Mouse (Mus musculus) kidney, embryonic 15.5 days (tissue): ENCODE results near the gene Med20. TPM values are rescaled to one million over a fixed set of nuclear protein-coding genes. Genes with fewer than 3 reads are reported as not detected.
"Not testable (repeated sequence)": the region's sequence is repeated elsewhere in the genome, so short reads cannot be mapped to it uniquely, and the experiment has no call there.

Experiments used
- ATAC-seq: fragments of 200-750 bp; cut with Nextera tagmentation; replicated peaks from 2 replicates; pipeline ENCODE4 v1.8.0; 2017; ENCODE audit warnings: moderate TSS enrichment; ENCODE audit not compliant: low FRiP score
- H3K27ac ChIP-seq: fragments of 300-500 bp; sonication (generic); 2 replicates; pipeline ENCODE4 v1.5.1; 2015; ENCODE audit warnings: mild to moderate bottlenecking, inconsistent platforms
- H3K27me3 ChIP-seq: fragments of 300-500 bp; sonication (generic); 2 replicates; pipeline ENCODE4 v1.6.1; 2015; ENCODE audit warnings: inconsistent platforms
- H3K36me3 ChIP-seq: fragments of 300-500 bp; sonication (generic); 2 replicates; pipeline ENCODE4 v1.6.1; 2015; ENCODE audit warnings: inconsistent platforms
- H3K4me1 ChIP-seq: fragments of 300-500 bp; sonication (generic); 2 replicates; pipeline ENCODE4 v1.6.1; 2015; ENCODE audit warnings: inconsistent platforms
- H3K4me2 ChIP-seq: fragments of 300-500 bp; sonication (generic); 2 replicates; pipeline ENCODE4 v1.6.1; 2015; ENCODE audit warnings: moderate library complexity, mild to moderate bottlenecking, inconsistent platforms
- H3K4me3 ChIP-seq: fragments of 300-500 bp; sonication (generic); replicated peaks from 2 replicates; pipeline ENCODE4 v1.5.1; 2015; ENCODE audit warnings: mild to moderate bottlenecking, inconsistent platforms
- H3K9ac ChIP-seq: fragments of 300-500 bp; sonication (generic); 2 replicates; pipeline ENCODE4 v1.6.1; 2015; ENCODE audit warnings: mild to moderate bottlenecking, inconsistent platforms
- H3K9me3 ChIP-seq: fragments of 300-500 bp; sonication (generic); replicated peaks from 2 replicates; pipeline ENCODE4 v1.6.1; 2016; ENCODE audit warnings: inconsistent platforms
- WGBS: fragments of 180-500 bp; shearing (Covaris S2); methylation state at CpG from one replicate; pipeline ENCODE4 v1.1.7; 2015; ENCODE audit warnings: mixed read lengths; 5-methylcytosine and 5-hydroxymethylcytosine counted together
- polyA plus RNA-seq: library from polyadenylated mRNA; unstranded; fragments of >200 nt; fragmentation: Nextera tagmentation; extraction: Ambion mirVana; gene quantifications from 2 replicates; pipeline ENCODE4 v1.2.1, GENCODE M21; 2015

Gene Med20
- polyA plus RNA-seq, 1 experiment from 2014 or later, result 45.7 TPM

DNA sequence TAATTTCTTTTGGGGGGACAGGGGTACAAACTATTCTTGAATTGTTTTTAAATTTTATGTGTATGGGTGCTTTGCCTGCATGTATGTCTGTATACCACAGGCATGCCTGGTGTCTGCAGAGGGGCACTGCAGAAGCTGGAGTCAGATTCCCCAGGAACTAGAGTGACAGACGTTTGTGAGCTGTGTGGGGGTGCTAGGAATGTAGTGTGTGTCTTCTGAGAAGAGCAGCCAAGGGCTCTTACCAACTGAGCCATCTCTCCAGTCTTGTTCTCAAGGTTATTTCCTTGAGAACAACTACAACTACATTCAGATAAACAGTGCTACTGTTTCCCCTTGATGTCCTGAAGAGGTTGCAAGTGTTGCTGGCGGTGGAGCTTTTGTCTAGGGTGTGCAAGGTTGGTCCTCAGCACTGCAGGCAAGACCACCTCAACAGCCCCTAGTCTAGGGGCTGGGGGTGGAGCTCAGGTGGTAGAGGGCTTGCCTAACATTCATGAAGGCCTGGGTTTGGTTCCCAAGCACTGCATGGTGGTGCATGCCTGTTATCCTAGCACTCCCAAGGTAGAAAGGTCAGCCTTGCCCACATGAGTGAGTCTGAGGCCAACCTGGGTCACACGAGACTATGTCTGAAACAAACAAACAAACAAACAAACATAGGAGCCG is 20.9 kb downstream of the Med20 start:
- no peak for ATAC-seq
- WGBS, result 65% methylated on average over 4 of the region's 4 CpGs
- Histone ChIP-seq H3K4me3 (no peak overlapping the region), H3K9ac (no peak overlapping the region), H3K27me3 (no peaks in the 10 kb centered on the region), H3K27ac (no peak overlapping the region), H3K4me2 (no peak overlapping the region), H3K9me3 (no peaks in the 10 kb centered on the region), H3K4me1 (peaks cover 34% of the 10 kb centered on the region), H3K36me3 (peaks cover 16% of the 10 kb centered on the region)

DNA sequence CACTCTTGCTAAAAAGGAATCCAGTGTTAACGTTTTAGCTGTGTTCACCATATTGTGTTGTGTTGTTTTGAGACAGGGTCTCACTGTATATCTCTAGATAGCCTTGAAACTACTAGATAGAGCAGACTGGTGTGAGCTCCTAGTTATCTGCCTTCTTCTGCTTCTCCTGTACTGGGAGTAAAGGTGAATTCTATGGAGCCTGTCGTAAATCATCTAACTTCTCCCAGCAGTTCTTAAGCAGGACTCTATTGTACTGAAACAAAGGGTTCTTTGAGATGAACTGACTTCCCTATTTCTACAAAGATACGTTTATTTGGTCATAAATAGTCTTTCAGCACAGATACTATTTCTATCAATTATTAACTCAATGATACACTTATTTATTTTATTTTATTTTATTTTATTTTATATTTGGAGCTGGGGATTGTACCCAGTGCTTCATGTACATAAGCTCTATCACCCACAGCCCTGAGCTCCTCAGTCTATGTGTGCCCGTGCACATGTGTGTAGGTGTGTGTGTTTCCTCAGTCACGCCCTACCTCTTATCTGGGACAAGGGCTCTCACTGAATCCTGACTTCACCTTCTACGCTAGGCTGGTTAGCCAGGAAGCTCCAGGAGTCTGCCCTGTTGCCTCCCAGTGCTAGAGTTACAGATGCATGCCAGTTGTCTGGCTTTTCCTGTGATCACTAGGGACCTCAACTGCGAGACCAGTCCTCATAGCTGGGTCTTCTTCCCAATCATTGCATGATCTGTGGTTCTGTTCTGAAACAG is 22.8 kb downstream of the Med20 start:
- no peak for ATAC-seq
- WGBS, result 62% methylated on average over 7 of the region's 7 CpGs
- no peaks in the 10 kb centered on the region for H3K9me3 ChIP-seq

DNA sequence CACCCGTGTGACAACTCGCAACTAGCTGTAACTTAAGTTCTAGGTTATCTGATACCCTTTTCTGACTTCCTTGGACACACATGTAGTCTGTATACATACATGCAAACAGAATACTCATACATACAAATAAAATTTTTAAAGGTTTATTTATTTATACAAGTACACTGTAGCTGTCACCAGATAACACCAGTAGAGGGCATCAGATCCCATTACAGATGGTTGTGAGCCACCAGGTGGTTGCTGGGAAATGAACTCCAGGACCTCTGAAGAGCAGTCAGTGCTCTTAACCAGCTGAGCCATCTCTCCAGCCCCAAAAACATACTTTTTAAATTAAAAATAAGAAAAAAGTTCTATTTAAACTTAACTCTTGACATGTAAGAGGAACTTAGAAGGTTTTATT is 31.6 kb downstream of the Med20 start:
- Histone ChIP-seq H3K4me3 (no peak overlapping the region), H3K36me3 (no peaks in the 10 kb centered on the region), H3K4me1 (no peaks in the 10 kb centered on the region), H3K27ac (no peak overlapping the region), H3K9me3 (no peaks in the 10 kb centered on the region), H3K27me3 (no peaks in the 10 kb centered on the region), H3K4me2 (no peak overlapping the region), H3K9ac (no peak overlapping the region)
- WGBS, result 75% methylated on average over 2 of the region's 2 CpGs
- ATAC-seq, result no peak

More for the DNA sequence above, 22.8 kb downstream of the Med20 start:
- H3K27ac ChIP-seq, result no peak overlapping the region
- H3K4me3 ChIP-seq, result no peak overlapping the region
- no peak overlapping the region for H3K4me2 ChIP-seq
- H3K36me3 ChIP-seq, result peaks cover 12% of the 10 kb centered on the region; the same call in 1 of the 2 replicates
- H3K4me1 ChIP-seq, result peaks cover 25% of the 10 kb centered on the region
- H3K27me3 ChIP-seq, result no peaks in the 10 kb centered on the region
- no peak overlapping the region for H3K9ac ChIP-seq

DNA sequence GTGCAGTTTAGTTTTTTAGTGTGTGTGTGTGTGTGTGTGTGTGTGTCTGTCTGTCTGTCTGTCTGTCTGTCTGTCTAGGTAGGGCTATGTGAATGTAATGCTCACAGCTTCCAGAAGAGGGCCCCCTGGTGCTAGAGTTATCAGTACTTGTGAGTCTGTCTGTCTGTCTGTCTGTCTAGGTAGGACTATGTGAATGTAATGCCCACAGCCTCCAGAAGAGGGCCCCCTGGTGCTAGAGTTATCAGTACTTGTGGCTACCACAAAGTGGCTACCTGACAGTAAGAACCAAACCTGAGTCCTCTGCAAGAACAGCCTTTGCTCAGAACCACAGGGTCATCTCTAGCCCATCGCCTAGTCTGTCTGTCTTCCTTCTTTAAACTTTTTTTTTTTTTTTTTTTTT is 35.3 kb downstream of the Med20 start:
- Histone ChIP-seq H3K9me3 (no peaks in the 10 kb centered on the region), H3K4me3 (no peak overlapping the region), H3K4me2 (no peak overlapping the region), H3K36me3 (peaks cover 6% of the 10 kb centered on the region; the same call in 1 of the 2 replicates), H3K27ac (no peak overlapping the region), H3K27me3 (no peaks in the 10 kb centered on the region), H3K4me1 (no peaks in the 10 kb centered on the region), H3K9ac (no peak overlapping the region)
- 78% methylated on average over 1 of the region's 1 CpGs for WGBS
- no peak for ATAC-seq

DNA sequence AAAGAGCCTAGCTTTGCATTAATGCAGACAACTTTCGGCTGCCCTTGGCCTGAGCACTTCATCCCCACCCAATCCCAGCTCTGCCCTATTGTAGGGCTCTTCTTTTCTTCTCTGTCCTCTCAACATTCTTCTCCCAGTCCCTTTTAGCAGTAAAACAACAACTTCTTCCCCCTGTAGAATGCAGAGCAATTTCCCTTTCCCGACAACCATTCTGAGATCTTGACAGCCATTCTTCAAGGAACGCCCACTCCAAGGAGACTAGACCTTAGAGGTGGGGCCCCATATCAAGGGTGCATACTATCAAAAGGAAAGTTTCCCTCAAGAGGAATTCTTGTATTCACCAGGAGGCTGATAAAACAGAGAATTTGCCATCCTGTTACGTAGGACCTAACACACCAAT is 37.6 kb downstream of the Med20 start:
- 73% methylated on average over 4 of the region's 4 CpGs for WGBS
- no peak overlapping the region for H3K4me2 ChIP-seq
- ATAC-seq, result no peak
- no peak overlapping the region for H3K27ac ChIP-seq
- H3K9me3 ChIP-seq, result no peaks in the 10 kb centered on the region
- H3K27me3 ChIP-seq, result no peaks in the 10 kb centered on the region
- H3K9ac ChIP-seq, result no peak overlapping the region
- H3K4me3 ChIP-seq, result no peak overlapping the region
- no peaks in the 10 kb centered on the region for H3K4me1 ChIP-seq
- peaks cover 6% of the 10 kb centered on the region; the same call in 1 of the 2 replicates for H3K36me3 ChIP-seq

GRCm38 (mm10) chr17:47651953-47652352 is 40.6 kb downstream of the Med20 start:
- Histone ChIP-seq H3K27ac (no peak overlapping the region), H3K4me1 (no peaks in the 10 kb centered on the region), H3K27me3 (no peaks in the 10 kb centered on the region), H3K4me2 (no peak overlapping the region), H3K36me3 (peaks cover 6% of the 10 kb centered on the region; the same call in 1 of the 2 replicates), H3K9ac (no peak overlapping the region), H3K9me3 (no peaks in the 10 kb centered on the region), H3K4me3 (no peak overlapping the region)
- ATAC-seq, result no peak
- WGBS, result 87% methylated on average over 2 of the region's 2 CpGs

DNA sequence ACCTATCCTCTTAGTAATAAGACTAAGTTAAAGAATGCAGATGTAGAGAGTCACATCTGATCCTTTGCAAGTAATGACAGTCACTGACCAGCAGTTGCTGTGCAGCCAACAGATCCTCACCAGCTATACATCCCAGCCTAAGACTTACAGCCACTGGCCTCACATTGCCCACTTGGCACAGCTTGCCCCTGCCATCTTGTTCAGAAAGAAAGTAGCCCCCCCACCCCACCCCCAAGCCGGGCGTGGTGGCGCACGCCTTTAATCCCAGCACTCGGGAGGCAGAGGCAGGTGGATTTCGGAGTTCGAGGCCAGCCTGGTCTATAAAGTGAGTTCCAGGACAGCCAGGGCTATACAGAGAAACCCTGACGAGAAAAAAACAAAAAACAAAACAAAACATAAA is 43.0 kb downstream of the Med20 start:
- ATAC-seq, H3K9ac ChIP-seq: not testable (repeated sequence)
- 93% methylated on average over 8 of the region's 8 CpGs for WGBS

DNA sequence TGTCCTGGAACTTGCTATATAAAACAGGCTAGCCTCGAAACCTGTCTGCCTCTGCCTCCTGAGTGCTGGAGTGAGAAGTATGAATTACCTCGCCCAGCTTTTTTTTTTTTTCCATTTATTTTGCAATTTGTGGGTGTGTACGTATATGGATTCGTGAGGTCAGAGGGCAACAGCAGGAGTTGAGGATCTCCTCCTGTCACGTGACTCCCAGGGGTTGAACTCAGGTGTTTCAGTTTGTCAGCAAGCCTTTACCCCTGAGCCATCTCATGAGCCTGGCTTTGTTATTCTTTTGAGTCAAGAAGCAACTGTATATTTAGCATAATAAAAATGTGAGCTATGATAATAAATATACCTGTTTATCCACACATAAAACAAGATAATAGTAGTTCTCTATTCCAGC is 44.3 kb downstream of the Med20 start:
- Histone ChIP-seq H3K9me3 (no peaks in the 10 kb centered on the region), H3K36me3 (no peaks in the 10 kb centered on the region; the same call in 1 of the 2 replicates), H3K27me3 (no peaks in the 10 kb centered on the region), H3K4me1 (no peaks in the 10 kb centered on the region), H3K27ac (no peak overlapping the region), H3K4me3 (no peak overlapping the region), H3K4me2 (no peak overlapping the region), H3K9ac (no peak overlapping the region)
- no peak for ATAC-seq
- WGBS, result 79% methylated on average over 5 of the region's 5 CpGs

More for the DNA sequence above, 43.0 kb downstream of the Med20 start:
- H3K27me3 ChIP-seq, H3K4me1 ChIP-seq, H3K27ac ChIP-seq, H3K4me2 ChIP-seq, H3K9me3 ChIP-seq, H3K4me3 ChIP-seq, H3K36me3 ChIP-seq: not testable (repeated sequence)

DNA sequence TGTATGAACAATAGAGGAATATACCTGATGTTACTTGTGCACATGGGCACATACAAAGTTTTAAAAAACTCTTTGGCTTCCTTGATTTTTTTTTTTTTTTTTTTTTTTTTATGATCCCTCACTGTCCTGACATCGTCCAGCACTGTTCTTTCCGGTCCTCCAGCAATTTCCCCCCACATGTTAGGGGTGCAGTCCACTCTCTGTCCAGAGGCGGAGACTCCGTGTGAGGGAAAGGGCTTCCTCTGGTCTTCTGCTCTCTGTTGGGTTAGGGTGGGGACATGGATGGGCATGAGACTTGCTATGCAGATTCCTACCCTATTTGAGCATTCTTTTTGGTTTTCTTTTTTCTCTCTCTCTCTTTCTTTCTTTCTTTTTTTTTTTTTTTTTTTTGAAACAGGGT is 46.5 kb downstream of the Med20 start:
- Histone ChIP-seq H3K36me3 (no peaks in the 10 kb centered on the region; the same call in 1 of the 2 replicates), H3K4me1 (no peaks in the 10 kb centered on the region), H3K4me3 (no peak overlapping the region), H3K27ac (no peak overlapping the region), H3K9me3 (no peaks in the 10 kb centered on the region), H3K27me3 (no peaks in the 10 kb centered on the region), H3K4me2 (no peak overlapping the region), H3K9ac (no peak overlapping the region)
- no peak for ATAC-seq
- WGBS, result 80% methylated on average over 4 of the region's 4 CpGs

- Histone ChIP-seq H3K9ac (no peak overlapping the region), H3K9me3 (no peaks in the 10 kb centered on the region), H3K27me3 (no peaks in the 10 kb centered on the region), H3K4me2 (no peak overlapping the region), H3K4me1 (0 out of 2 replicates have a peak, but pooled peaks cover 2% of the 10 kb centered on the region), H3K27ac (no peak overlapping the region), H3K36me3 (no peaks in the 10 kb centered on the region; the same call in 1 of the 2 replicates), H3K4me3 (no peak overlapping the region)
- ATAC-seq, result no peak
- 85% methylated on average over 3 of the region's 3 CpGs for WGBS
Measured at GRCm38 (mm10) chr17:47658741-47659243, 47.4 kb downstream of the Med20 start.

DNA sequence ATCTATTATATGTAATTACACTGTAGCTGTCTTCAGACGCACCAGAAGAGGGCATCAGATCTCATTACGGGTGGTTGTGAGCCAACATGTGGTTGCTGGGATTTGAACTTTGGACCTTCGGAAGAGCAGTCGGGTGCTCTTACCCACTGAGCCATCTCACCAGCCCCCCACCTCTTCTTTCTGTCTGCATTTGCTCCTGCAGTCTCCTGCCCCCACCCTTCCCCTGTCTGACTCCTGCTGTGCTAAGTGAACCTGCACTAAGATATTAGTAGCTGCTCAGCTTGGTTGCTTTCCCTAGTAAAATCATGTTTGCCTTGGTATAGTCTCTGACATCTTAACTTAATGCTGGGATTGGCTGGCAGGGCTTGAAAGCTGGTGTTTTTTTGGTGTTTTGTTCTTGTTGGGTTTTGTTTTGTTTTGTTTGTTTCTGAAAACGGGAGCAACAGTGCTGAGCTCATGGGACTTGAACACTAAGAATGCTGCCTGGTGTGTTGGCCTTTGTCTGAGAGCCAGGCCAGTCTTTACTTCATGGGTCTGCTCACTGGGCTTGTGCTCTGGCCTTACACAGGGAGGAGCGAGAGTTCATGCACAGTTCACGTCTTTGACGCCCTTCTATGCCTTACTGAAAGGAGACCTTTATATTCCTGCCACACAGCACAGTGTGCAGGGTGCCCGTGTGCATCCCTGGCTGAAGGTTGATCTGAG is 51.8 kb downstream of the Med20 start:
- Histone ChIP-seq H3K27me3 (no peaks in the 10 kb centered on the region), H3K4me2 (no peak overlapping the region), H3K4me1 (0 out of 2 replicates have a peak, but pooled peaks cover 6% of the 10 kb centered on the region), H3K4me3 (no peak overlapping the region), H3K36me3 (no peaks in the 10 kb centered on the region), H3K9ac (no peak overlapping the region), H3K27ac (no peak overlapping the region), H3K9me3 (no peaks in the 10 kb centered on the region)
- ATAC-seq, result no peak
- 75% methylated on average over 9 of the region's 9 CpGs for WGBS

DNA sequence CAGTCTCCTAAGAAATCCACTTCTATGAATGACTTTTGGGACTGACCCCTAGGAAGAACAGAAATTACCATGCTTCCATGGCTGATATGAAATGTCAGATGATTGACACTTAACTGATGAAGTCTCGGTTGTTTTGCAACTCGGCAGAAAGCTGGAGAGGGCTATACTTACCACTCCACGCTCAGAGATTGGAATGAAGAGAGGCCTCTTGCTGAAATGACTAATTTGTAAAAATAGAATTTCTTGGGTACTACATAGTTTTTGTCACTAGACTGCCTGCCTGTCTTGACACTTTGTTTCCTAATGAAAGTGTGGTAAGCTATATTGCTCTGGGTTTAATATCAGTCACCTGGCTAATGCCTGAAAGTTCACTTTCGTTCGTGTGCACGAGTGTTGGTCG is 53.1 kb downstream of the Med20 start:
- ATAC-seq, result no peak
- Histone ChIP-seq H3K9ac (no peak overlapping the region), H3K9me3 (no peaks in the 10 kb centered on the region), H3K4me2 (no peak overlapping the region), H3K4me1 (0 out of 2 replicates have a peak, but pooled peaks cover 6% of the 10 kb centered on the region), H3K4me3 (no peak overlapping the region), H3K27ac (no peak overlapping the region), H3K36me3 (no peaks in the 10 kb centered on the region), H3K27me3 (no peaks in the 10 kb centered on the region)
- 89% methylated on average over 7 of the region's 7 CpGs for WGBS
